Mouse (Mus musculus): ENCODE results near the gene Esrrg. TPM values are rescaled to one million over a fixed set of nuclear protein-coding genes. Genes with fewer than 3 reads are reported as not detected.

Gene Esrrg
- polyA plus RNA-seq, 1 experiment: not detected

- H3K36me3 ChIP-seq (replicated peaks; ENCODE audit: low read length): no peaks in the 10 kb centered on the region
- no peaks in the 10 kb centered on the region for H3K27me3 ChIP-seq (replicated peaks)
- TF ChIP-seq GATA1 (IDR thresholded peaks at IDR 0.05; ENCODE audit: borderline replicate concordance, low read length) (no peak), FLI1 (IDR thresholded peaks at IDR 0.05; ENCODE audit: low read length) (no peak)
- H3K4me3 ChIP-seq (replicated peaks): no peak overlapping the region
- peaks cover 77% of the 10 kb centered on the region for H3K9me3 ChIP-seq
- H3K4me1 ChIP-seq: no peaks in the 10 kb centered on the region
Measured at GRCm38 (mm10) chr1:187805001-187805400, 196.4 kb downstream of the Esrrg start.

- Histone ChIP-seq H3K9me3 (peaks cover 57% of the 10 kb centered on the region), H3K4me3 (replicated peaks) (no peak overlapping the region), H3K36me3 (replicated peaks; ENCODE audit: low read length) (no peaks in the 10 kb centered on the region), H3K27me3 (replicated peaks) (no peaks in the 10 kb centered on the region), H3K4me1 (no peaks in the 10 kb centered on the region)
- TF ChIP-seq GATA1 (IDR thresholded peaks at IDR 0.05; ENCODE audit: borderline replicate concordance, low read length) (no peak), FLI1 (IDR thresholded peaks at IDR 0.05; ENCODE audit: low read length) (no peak)
Measured at GRCm38 (mm10) chr1:187807477-187808390, 199.1 kb downstream of the Esrrg start.

- no peaks in the 10 kb centered on the region for H3K4me1 ChIP-seq
- peaks cover 57% of the 10 kb centered on the region for H3K9me3 ChIP-seq
- H3K36me3 ChIP-seq (replicated peaks; ENCODE audit: low read length): no peaks in the 10 kb centered on the region
- no peaks in the 10 kb centered on the region for H3K27me3 ChIP-seq (replicated peaks)
- no peak overlapping the region for H3K4me3 ChIP-seq (replicated peaks)
- TF ChIP-seq GATA1 (IDR thresholded peaks at IDR 0.05; ENCODE audit: borderline replicate concordance, low read length): no peak
- no peak for TF ChIP-seq FLI1 (IDR thresholded peaks at IDR 0.05; ENCODE audit: low read length)
Measured at GRCm38 (mm10) chr1:187808391-187808922, 199.9 kb downstream of the Esrrg start.

GRCm38 (mm10) chr1:187809546-187809945, 201.0 kb downstream of the Esrrg start:
- Histone ChIP-seq H3K9me3 (peaks cover 57% of the 10 kb centered on the region), H3K27me3 (replicated peaks) (no peaks in the 10 kb centered on the region), H3K36me3 (replicated peaks; ENCODE audit: low read length) (no peaks in the 10 kb centered on the region), H3K4me3 (replicated peaks) (no peak overlapping the region), H3K4me1 (no peaks in the 10 kb centered on the region)
- TF ChIP-seq FLI1 (IDR thresholded peaks at IDR 0.05; ENCODE audit: low read length) (no peak), GATA1 (IDR thresholded peaks at IDR 0.05; ENCODE audit: borderline replicate concordance, low read length) (no peak)

DNA sequence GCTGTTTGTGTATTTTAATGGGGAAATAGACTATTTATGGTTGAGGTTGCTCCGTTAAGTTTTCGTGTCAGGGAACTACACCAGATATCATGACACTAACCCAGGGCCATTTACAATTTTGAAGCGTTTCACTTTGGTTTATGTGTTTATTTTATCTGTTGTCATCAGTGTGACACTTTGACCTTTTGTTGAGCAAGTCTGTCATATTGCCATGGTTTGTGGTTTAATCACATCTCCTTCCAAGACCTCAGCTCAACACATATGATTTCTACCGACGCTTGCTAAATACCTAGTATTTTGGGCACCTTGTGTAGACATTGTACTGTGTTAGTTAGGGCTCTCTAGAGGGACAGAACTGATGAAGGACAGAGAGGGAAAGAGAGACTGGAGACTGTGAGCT, 210.8 kb downstream of the Esrrg start:
- H3K9me3 ChIP-seq: peaks cover 61% of the 10 kb centered on the region

GRCm38 (mm10) chr1:187821368-187821811, 212.8 kb downstream of the Esrrg start:
- TF ChIP-seq GATA1 (IDR thresholded peaks at IDR 0.05; ENCODE audit: borderline replicate concordance, low read length): no peak
- no peak for TF ChIP-seq FLI1 (IDR thresholded peaks at IDR 0.05; ENCODE audit: low read length)
- Histone ChIP-seq H3K36me3 (replicated peaks; ENCODE audit: low read length) (no peaks in the 10 kb centered on the region), H3K4me1 (no peaks in the 10 kb centered on the region; the same call in 1 of the 2 replicates), H3K27me3 (replicated peaks) (no peaks in the 10 kb centered on the region), H3K4me3 (replicated peaks) (peak overlapping the region; percentile 6), H3K9me3 (peaks cover 72% of the 10 kb centered on the region)

More for the DNA sequence above, 210.8 kb downstream of the Esrrg start:
- TF ChIP-seq FLI1 (IDR thresholded peaks at IDR 0.05; ENCODE audit: low read length): no peak
- no peak for TF ChIP-seq GATA1 (IDR thresholded peaks at IDR 0.05; ENCODE audit: borderline replicate concordance, low read length)
- H3K36me3 ChIP-seq (replicated peaks; ENCODE audit: low read length): no peaks in the 10 kb centered on the region
- H3K4me3 ChIP-seq (replicated peaks): no peak overlapping the region
- H3K4me1 ChIP-seq: no peaks in the 10 kb centered on the region; the same call in 1 of the 2 replicates
- no peaks in the 10 kb centered on the region for H3K27me3 ChIP-seq (replicated peaks)

GRCm38 (mm10) chr1:187823351-187823750, 214.8 kb downstream of the Esrrg start:
- TF ChIP-seq FLI1 (IDR thresholded peaks at IDR 0.05; ENCODE audit: low read length): no peak
- no peak for TF ChIP-seq GATA1 (IDR thresholded peaks at IDR 0.05; ENCODE audit: borderline replicate concordance, low read length)

GRCm38 (mm10) chr1:187825421-187826097, 217.0 kb downstream of the Esrrg start:
- no peaks in the 10 kb centered on the region for H3K4me1 ChIP-seq
- no peaks in the 10 kb centered on the region for H3K27me3 ChIP-seq (replicated peaks)
- no peak for TF ChIP-seq FLI1 (IDR thresholded peaks at IDR 0.05; ENCODE audit: low read length)
- TF ChIP-seq GATA1 (IDR thresholded peaks at IDR 0.05; ENCODE audit: borderline replicate concordance, low read length): no peak
- peaks cover 71% of the 10 kb centered on the region for H3K9me3 ChIP-seq
- H3K36me3 ChIP-seq (replicated peaks; ENCODE audit: low read length): no peaks in the 10 kb centered on the region
- H3K4me3 ChIP-seq (replicated peaks): no peak overlapping the region

More at GRCm38 (mm10) chr1:187823351-187823750, 214.8 kb downstream of the Esrrg start:
- no peaks in the 10 kb centered on the region for H3K27me3 ChIP-seq (replicated peaks)
- no peaks in the 10 kb centered on the region; the same call in 1 of the 2 replicates for H3K4me1 ChIP-seq
- H3K9me3 ChIP-seq: peaks cover 74% of the 10 kb centered on the region
- no peak overlapping the region for H3K4me3 ChIP-seq (replicated peaks)
- H3K36me3 ChIP-seq (replicated peaks; ENCODE audit: low read length): no peaks in the 10 kb centered on the region

GRCm38 (mm10) chr1:187826140-187826539, 217.5 kb downstream of the Esrrg start:
- Histone ChIP-seq H3K4me1 (no peaks in the 10 kb centered on the region), H3K9me3 (peaks cover 69% of the 10 kb centered on the region), H3K36me3 (replicated peaks; ENCODE audit: low read length) (no peaks in the 10 kb centered on the region), H3K27me3 (replicated peaks) (no peaks in the 10 kb centered on the region), H3K4me3 (replicated peaks) (no peak overlapping the region)
- TF ChIP-seq GATA1 (IDR thresholded peaks at IDR 0.05; ENCODE audit: borderline replicate concordance, low read length): no peak
- TF ChIP-seq FLI1 (IDR thresholded peaks at IDR 0.05; ENCODE audit: low read length): no peak

All from megakaryocyte, embryonic 14.5 days (primary cell).